Mouse (Mus musculus) olfactory bulb, adult 2 months (tissue): ENCODE measurements around the gene Vwa7. TPM values are rescaled to one million over a fixed set of nuclear protein-coding genes. Genes with fewer than 3 reads are reported as not detected.
"Not testable (repeated sequence)": the region's sequence is repeated elsewhere in the genome, so short reads cannot be mapped to it uniquely, and the experiment has no call there.

ENCODE experiments used
- H3K27ac ChIP-seq: fragments of 200-500 bp; 2 replicates; pipeline ENCODE4 v1.5.1; 2012; ENCODE audit warnings: low read depth, low read length; ENCODE audit not compliant: insufficient read depth
- H3K4me1 ChIP-seq: fragments of 200-500 bp; 2 replicates; pipeline ENCODE4 v1.6.1; 2012; ENCODE audit warnings: low read length; ENCODE audit not compliant: control insufficient read depth, insufficient read depth
- H3K4me3 ChIP-seq: fragments of 200-500 bp; 2 replicates; pipeline ENCODE4 v1.5.1; 2012; ENCODE audit warnings: mild to moderate bottlenecking, low read depth, low read length, moderate library complexity; ENCODE audit not compliant: insufficient read depth
- CTCF ChIP-seq: fragments of 200-500 bp; IDR thresholded peaks from 2 replicates; pipeline ENCODE4 v1.5.1; 2012; ENCODE audit warnings: low read depth, mild to moderate bottlenecking, low read length, moderate library complexity; ENCODE audit not compliant: insufficient read depth
- POLR2A ChIP-seq: fragments of 200-500 bp; IDR thresholded peaks from 2 replicates; pipeline ENCODE4 v1.6.1; 2012; ENCODE audit warnings: mild to moderate bottlenecking, low read depth, low read length, moderate library complexity; ENCODE audit not compliant: insufficient read depth
- WGBS: fragments of 180-500 bp; shearing (Covaris S2); methylation state at CpG from one replicate; pipeline ENCODE4 v1.1.7; 2018; 5-methylcytosine and 5-hydroxymethylcytosine counted together
- polyA plus RNA-seq: library from polyadenylated mRNA; stranded (reverse); fragments of >200 nt; gene quantifications from 2 replicates; pipeline ENCODE4 v1.2.4, GENCODE M21; 2012; ENCODE audit warnings: low replicate concordance; ENCODE audit not compliant: missing spikeins, insufficient read depth, insufficient read length

Gene Vwa7
- polyA plus RNA-seq, 1 experiment = not detected

GRCm38 (mm10) chr17:34980655-34981054 is 35.7 kb upstream of the Vwa7 start:
- H3K27ac ChIP-seq = peak overlapping the region; percentile 12; the same call in 1 of the 2 replicates
- TF ChIP-seq POLR2A (no peak), CTCF (no peak)
- 13% methylated on average over 2 of the region's 2 CpGs for WGBS
- H3K4me1 ChIP-seq = no peaks in the 10 kb centered on the region
- no peak overlapping the region for H3K4me3 ChIP-seq

DNA sequence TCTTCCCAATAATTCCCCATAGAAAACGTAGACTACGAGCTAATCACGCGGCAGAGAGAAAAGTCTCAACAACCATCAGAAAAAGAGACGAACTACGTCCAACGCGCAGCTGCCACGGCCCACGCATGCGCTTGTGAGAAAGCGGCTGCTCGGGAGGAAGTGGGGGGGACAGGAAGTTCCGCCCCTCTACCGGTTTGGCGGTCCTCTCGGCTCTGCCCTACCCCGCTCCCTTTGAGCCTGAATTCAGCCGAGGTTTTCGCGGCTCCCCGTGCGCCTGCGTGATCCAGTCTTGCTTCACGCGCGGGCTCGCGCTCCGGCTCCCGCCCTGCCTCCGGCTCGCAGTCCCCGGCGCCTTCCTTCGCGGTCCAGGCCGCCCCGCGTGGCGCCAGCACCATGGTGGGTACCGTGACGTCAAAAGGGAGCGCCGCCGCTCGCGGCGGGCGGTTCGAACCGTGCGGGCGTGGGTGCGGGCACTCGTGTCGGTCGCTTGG is 34.6 kb upstream of the Vwa7 start, which contains the start of gene Lsm2:
Lsm2 (plus strand) TSS at position 173 of the 491 bp plus-strand sequence.
- under 1% methylated on average over 58 of the region's 58 CpGs for WGBS
- H3K4me1 ChIP-seq = no peaks in the 10 kb centered on the region
- H3K27ac ChIP-seq = peak within 1 kb of the TSS; percentile 96
- TF ChIP-seq POLR2A = peak; percentile 74
- TF ChIP-seq CTCF = no peak
- peak within 1 kb of the TSS; percentile 82 for H3K4me3 ChIP-seq

GRCm38 (mm10) chr17:34982328-34982727 is 34.1 kb upstream of the Vwa7 start:
- WGBS = under 1% methylated on average over 15 of the region's 15 CpGs

DNA sequence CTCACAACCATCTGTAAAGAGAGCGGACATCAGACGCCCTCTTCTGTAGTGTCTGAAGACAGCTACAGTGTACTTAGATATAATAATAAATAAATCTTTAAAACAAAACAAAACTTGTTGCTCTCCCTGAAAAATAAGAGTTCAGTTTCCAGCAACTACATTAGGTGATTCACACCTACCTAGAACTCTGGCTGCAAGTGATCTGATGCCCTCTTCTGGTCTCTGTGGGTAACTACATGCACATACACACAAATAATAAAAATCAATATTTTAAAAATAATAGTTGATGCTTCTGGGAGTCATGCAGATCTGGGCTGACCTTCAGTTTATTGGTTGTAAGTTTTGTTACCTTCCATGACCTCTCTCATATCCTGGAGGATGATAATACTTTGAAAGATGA is 32.2 kb upstream of the Vwa7 start:
- TF ChIP-seq CTCF (no peak), POLR2A (no peak)
- Histone ChIP-seq H3K4me1 (no peaks in the 10 kb centered on the region), H3K27ac (no peak overlapping the region), H3K4me3 (no peak overlapping the region)
- 70% methylated on average over 2 of the region's 2 CpGs for WGBS

More at GRCm38 (mm10) chr17:34982328-34982727, 34.1 kb upstream of the Vwa7 start:
- TF ChIP-seq POLR2A (no peak), CTCF (no peak)
- Histone ChIP-seq H3K4me1 (no peaks in the 10 kb centered on the region), H3K27ac (no peak overlapping the region), H3K4me3 (peak overlapping the region; percentile 82)

DNA sequence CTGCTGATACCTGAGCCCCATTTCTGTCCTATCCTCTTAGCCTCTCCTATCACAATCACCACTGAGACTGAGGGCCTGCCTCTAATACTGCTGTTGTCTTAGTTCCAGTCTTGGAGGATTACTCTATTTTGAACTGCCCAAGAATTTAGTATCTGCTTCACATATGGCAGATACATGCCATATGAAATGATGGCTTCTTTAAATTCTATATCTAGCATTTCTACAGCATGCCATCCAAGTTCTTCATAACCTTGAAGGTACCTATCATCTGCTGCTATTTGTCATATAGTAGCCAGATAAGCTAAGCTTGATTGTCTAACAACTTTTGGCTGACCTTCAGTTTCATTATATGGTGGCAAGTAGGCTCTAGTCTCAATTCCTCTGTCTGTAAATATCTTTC is 21.6 kb upstream of the Vwa7 start:
- H3K4me3 ChIP-seq = no peak overlapping the region
- no peak overlapping the region for H3K27ac ChIP-seq
- H3K4me1 ChIP-seq = 0 out of 2 replicates have a peak, but pooled peaks cover under 1% of the 10 kb centered on the region
- TF ChIP-seq CTCF (no peak), POLR2A (no peak)

- not testable (repeated sequence) for H3K27ac ChIP-seq, H3K4me1 ChIP-seq, H3K4me3 ChIP-seq
- 90% methylated on average over 4 of the region's 4 CpGs for WGBS
Observed at GRCm38 (mm10) chr17:34995192-34995591, 21.2 kb upstream of the Vwa7 start.

GRCm38 (mm10) chr17:34995927-34996326 is 20.5 kb upstream of the Vwa7 start:
- H3K27ac ChIP-seq, H3K4me3 ChIP-seq, H3K4me1 ChIP-seq: not testable (repeated sequence)
- 99% methylated on average over 4 of the region's 4 CpGs for WGBS

- TF ChIP-seq CTCF (no peak), POLR2A (no peak)
- Histone ChIP-seq H3K4me3 (no peak overlapping the region), H3K27ac (no peak overlapping the region), H3K4me1 (peaks cover 4% of the 10 kb centered on the region)
- WGBS = 92% methylated on average over 13 of the region's 14 CpGs
Observed at GRCm38 (mm10) chr17:34996411-34997141, 19.8 kb upstream of the Vwa7 start.

GRCm38 (mm10) chr17:34997142-34997483 is 19.3 kb upstream of the Vwa7 start:
- no peak for TF ChIP-seq POLR2A
- no peak for TF ChIP-seq CTCF
- Histone ChIP-seq H3K27ac (no peak overlapping the region), H3K4me1 (peaks cover 4% of the 10 kb centered on the region), H3K4me3 (no peak overlapping the region)
- 89% methylated on average over 5 of the region's 5 CpGs for WGBS
